Mouse (Mus musculus): ENCODE results near the gene Parp9.
"Not testable (repeated sequence)": the region's sequence is repeated elsewhere in the genome, so short reads cannot be mapped to it uniquely, and the experiment has no call there.

Parp9 gene

DNA sequence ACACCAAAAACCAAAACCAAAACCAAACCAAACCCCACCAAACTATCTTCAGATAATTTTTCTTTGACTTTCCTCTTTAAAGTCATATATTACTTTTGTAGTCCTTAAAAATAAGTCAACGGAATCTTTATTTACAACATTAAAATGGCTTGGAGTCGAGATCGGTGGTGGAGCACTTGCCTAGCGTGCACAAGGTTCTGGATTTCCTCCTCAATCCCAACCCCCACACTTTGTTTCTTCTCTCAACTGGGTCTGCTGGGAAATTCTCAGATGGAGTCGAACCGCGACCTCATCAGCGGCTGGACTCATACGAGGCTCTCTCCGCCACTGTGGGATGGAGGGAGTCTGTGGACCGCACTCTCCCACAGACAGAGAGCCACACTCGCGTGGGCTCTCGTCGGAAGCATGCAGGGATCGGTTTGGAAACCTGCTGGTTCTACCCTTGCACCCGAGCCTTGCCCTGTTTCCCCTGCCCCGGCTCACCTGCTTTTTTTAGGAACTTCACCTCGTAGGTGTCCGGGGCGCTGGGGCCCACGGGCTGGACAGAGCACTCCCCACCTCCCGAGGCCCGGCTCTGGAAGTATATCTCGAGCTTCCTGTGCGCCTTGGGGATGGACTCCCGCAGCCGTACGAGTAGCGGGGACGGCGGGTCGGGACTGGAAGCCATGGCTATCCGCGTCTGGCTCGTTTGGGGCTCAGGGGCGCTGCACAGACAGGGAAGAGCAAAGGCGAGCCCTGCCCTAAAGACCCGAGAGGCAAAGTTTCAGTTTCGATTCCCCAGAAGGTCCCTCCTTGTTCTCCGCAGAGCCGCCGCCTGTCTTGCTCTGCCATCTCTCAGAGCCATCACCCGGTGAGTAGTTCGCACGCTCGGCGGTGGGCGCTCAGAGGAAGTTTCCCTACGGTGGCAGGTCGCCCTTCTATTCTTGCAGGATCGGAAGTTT, at the start of gene Parp9, which contains the start of gene Dtx3l:
Gene Parp9, plus strand, starts transcription at position 260 of the 941 bp plus-strand sequence.
Gene Dtx3l, minus strand, starts transcription at position 941 of the 941 bp plus-strand sequence.
- DNase-seq (ENCODE audit: low spot score) = peak; percentile 54

DNA sequence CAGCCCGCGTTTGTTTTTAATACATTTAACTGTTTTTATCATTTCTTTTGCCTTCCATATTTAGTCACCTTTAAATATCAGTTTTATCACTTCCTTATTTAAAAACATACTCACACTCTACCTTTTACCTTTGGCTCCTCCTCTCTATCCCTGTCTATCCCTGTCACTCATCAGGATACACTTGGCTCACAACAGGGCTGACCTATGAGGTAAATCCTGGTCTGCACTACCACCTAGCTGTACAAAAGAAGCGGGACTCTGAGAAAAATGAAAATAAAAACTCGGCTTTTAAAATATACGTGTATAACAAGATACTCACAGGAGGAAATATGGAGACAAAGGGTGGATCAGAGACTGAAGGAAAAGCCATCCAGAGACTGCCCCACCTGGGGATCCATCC, 49.4 kb upstream of the Parp9 start:
- DNase-seq (ENCODE audit: low spot score) = no peak

DNA sequence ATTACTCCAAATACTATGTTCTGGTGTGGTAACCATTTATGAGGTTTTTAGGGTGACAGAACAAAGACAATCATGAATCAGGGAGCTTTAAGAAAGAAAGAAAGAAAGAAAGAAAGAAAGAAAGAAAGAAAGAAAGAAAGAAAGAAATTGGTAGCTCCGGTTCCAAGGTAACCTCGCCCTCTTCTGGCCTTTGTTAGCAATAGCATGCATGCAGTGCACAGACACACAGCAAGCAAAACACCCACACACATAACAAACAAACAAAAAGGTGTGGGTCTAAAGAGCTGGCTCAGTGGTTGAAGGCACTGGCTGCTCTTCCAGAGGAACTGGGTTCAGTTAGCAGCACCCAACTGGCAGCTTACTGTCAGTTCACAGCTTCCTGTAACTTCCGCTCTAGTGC, 47.6 kb upstream of the Parp9 start:
- DNase-seq (ENCODE audit: low spot score) = no peak

DNA sequence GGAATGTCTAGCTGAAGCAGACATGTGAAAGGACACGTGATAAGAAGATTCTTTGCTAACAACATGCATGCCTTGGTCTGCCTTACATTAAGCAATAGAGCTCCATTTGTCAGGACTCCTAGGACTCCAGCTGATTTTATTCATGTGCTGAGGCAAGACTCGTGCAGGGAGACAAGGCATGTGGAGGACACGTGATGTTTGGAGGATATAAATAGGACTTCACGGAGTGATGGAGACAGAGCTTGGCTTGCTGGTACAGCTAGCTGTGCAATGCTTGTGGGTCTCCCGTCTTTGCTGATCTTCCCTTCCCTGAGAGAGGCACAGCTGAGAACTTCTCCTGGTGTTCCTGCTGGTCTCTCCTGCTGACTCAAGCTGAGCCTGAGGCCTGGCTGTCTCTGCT, 46.7 kb upstream of the Parp9 start:
- DNase-seq (ENCODE audit: low spot score) = not testable (repeated sequence)

DNA sequence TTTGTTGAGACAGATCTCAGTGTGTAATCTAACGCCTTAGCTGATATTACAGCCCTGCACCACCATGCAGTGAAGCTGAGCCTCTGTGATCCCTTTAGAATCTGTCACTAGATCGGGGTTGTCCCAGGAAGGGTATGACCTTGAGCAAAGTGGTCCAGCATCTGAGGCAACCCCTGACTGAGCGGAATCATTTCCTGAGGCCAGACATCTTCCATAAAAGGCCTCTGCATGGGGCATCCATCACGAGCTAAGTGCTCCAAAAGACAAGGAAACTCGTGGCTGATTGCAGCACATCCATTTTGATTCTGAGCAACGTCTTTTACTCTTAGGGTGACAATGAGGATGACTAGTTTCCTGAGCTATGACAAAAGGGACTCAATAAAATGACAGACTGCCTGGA, 43.3 kb upstream of the Parp9 start:
- DNase-seq (ENCODE audit: low spot score) = no peak

DNA sequence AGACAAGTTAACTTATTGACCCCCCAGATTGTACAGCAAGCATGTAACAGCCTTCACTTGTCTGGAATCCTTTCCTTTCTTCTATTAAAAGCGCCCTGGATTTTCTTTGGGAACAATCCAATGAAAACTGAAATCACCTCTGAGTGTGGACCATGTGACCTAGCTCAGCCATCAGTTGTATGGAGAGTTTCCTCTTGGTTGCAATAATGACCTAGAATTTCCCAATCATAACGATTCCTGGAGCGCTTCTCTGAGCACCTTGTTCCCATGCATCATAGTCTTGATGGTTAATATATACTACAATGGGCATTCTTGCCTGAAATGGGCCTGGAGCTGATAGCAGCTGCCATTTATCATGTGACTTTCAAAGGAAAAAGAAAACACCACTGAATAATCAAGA, 37.7 kb upstream of the Parp9 start:
- no peak for DNase-seq (ENCODE audit: low spot score)

DNA sequence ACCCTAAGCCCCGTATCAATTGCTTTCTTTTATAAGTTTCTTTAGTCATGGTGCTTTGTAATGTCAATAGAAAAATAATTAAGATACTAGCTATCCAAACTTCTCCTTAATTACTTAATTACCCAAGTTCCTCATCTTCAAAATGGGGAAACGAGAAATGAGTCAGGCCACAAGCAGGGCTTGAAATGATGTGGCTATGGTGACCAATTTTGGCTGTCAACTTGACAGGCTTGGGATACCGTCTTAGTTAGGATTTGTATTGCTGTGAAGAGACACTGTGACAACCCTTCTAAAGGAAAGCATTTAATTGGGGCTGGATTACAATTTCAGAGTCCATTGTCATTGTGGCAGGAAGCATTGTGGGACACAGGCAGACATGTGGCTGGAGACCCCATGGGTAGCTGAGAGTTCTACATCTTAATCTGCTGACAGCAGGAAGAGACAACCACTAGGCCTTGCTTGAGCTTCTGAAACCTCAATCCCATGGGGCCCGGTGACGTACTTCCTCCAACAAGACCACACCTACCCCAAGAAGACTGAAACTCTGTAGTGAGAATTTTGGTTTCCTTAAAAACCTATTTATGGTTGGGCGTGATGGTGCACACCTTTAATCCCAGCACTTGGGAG, 35.1 kb upstream of the Parp9 start:
- DNase-seq (ENCODE audit: low spot score) = no peak

DNA sequence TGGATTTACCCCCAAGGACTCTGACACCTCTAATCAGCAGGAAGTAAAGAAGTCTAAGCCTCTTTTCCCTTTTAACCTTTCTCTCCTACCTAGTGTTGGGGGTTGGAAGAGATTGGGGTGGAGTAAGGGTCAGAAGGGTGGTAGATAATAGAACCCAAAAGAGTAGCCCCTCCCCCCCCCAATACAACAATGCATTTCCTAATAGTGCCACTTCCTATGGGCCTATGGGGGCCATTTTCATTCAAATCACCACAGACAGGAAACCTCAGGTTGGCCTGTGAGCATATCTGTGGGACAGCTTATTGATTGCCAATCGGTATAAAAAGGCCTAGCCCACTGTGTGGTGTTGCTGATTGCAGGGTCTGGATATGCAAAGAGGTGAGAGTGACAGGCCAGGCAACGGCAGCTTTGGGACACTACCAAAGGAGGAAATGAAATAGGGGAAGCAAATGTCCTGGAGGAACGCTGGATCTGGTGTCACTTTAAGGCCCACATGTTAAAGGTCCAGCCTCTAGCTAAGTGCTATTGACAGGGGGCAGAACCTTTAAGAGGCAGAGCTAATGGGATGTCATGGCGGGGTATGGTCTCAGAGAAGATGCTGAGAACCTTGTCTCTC, 34.0 kb upstream of the Parp9 start:
- DNase-seq (ENCODE audit: low spot score) = no peak

DNA sequence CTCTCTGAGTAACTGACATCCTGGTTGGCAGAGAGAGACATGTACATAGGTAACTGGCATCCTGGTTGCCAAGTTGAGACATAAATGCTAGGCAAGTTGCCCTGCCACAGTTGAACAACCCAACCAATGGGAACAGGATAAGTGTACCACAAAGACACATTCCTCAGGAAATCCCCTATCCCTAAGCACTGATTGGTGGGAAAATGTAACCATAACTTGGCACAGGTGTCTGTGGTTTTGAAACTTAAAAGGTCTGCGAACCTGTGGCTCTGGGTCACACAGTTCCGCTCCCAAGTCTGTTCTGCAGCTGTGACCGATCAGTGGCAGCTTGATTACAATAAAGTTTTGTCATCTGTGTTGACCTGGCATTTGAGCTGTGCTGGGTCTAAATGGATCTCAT, 32.9 kb upstream of the Parp9 start:
- no peak for DNase-seq (ENCODE audit: low spot score)

DNA sequence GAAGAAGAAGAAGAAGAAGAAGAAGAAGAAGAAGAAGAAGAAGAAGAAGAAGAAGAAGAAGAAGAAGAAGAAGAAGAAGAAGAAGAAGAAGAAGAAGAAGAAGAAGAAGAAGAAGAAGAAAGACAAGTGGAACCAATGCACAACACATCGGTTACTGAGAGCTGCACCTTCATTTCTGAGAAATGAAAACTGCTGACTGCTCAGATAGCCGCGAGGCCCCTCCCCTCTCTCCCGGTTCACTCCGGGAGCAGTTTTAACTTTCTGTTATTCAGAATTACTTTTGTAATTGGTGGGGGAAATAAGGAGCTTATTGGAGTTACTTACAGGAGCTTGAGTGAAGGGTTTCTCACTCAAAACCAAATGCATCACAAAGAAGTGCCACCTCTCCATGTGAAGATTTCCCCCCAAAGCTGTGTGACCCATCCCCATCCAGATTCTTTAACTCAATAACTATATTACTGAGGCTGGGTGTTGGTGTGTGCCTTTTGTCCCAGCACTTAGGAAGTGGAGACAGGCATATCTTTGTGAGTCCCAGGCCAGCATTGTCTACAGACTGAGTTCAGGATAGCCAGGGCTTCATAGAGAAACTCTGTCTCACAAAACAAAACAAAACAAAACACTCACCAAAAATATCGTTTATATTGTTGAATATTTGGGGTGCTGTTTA, 32.3 kb upstream of the Parp9 start:
- DNase-seq (ENCODE audit: low spot score) = no peak

DNA sequence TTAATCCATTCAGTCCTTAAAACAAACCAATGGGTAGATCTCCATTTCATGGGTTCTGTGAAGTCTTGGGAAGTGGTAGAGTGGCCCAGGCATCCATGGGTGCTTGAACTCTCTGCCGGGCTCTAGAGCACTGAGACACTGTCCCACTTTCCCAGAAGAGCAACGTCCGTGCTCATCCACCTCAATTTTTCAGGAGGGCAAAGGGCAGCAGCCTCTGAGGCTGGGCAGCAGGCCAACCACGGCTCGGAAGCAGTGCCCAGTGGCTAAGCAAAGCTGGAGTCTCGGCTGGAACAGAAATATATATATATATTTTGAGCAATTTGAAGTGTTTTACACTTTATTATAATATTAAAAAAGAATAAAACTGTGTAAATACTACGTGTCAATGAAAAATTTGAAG, 31.4 kb upstream of the Parp9 start:
- no peak for DNase-seq (ENCODE audit: low spot score)

DNA sequence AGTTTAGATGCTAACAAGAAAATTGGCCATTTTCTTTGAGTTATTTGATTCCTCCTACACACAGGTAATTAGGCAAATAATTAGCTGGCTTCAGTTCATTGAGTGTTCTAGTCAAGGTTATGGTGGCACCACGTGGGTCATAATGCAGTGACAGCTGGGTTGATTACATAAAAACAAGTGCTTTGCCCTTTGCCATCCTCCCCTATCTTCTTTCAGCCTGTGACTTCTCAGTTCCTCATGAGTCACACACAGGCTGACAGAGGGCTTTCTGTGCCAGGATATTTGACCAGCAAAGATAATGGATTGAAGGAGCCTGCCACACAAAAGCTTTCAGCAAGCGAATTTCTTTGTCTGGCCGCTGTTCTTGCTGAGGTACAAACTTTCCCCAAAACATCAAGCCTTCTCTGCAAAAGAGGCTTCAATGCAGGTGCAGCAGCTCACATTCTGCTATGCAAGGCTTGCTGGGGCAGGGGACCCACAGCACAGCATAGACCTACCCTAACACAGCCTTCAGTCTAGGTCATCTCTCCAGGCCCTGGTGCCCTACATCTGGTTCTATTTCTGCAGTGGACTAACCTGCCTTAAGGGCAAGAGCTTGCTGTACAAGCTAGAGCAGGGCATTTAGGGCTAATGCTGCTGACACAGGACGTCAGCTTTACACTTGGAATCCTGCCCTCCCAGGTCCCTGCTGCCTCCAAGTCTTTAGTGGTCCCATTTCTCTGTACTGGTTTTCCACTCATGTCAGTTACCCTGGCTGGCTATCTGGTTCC, 30.7 kb upstream of the Parp9 start:
- no peak for DNase-seq (ENCODE audit: low spot score)

DNA sequence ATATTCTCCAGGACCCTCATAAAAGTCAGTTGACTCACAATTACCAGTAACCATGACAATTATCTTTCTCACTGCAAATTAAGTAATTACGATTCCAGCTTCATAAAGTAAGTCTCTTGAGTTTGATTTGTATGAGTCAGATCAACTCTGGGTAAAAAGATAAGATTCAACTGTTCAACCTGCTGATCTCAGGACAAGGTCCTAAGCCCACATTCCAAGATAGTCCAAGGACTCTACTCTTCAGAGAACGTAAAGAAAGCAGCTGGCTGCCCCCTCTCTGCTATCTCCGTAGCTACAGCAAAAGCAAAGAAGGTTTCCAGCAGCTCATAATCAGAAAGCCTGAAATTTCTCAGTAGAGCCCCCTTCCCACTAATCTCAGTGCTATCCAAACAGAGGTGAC, 26.8 kb upstream of the Parp9 start:
- no peak for DNase-seq (ENCODE audit: low spot score)

DNA sequence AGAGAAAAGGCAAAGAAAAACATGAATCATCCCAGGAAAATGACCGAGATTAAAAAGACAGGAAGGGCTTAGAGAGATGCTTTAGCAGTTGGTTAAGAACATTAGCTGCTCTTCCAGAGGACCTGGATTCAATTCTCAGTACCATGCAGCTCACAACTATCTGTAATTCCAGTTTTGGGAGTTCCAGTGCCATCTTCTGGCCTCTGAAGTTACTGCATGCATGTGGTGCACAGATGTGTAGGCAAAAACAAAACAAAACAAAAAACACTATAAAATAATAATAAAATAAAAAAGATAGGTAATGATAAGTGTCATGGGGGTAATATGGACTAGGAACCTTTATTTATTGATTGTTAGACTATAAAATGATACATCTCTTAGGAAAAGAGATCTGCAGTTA, 24.7 kb upstream of the Parp9 start:
- DNase-seq (ENCODE audit: low spot score) = no peak

DNA sequence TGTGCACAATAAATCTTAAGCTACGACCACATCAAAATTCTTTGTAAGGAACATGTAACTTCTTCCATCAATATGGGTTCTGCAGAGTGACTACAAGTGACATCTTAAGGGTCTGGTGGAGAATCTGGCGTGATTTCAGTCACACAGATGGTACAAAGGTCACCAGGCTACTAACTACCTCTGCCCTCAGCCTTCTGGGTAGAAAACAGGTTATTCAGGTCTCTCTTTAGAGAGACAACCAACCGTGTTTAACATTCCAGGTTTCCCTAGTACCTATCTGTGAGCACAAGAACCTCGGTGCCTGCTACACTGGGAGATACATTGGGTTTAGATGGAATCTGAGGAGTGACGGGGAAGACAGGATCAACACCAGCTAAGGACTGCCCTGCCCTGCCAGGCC, 24.0 kb upstream of the Parp9 start:
- no peak for DNase-seq (ENCODE audit: low spot score)

DNA sequence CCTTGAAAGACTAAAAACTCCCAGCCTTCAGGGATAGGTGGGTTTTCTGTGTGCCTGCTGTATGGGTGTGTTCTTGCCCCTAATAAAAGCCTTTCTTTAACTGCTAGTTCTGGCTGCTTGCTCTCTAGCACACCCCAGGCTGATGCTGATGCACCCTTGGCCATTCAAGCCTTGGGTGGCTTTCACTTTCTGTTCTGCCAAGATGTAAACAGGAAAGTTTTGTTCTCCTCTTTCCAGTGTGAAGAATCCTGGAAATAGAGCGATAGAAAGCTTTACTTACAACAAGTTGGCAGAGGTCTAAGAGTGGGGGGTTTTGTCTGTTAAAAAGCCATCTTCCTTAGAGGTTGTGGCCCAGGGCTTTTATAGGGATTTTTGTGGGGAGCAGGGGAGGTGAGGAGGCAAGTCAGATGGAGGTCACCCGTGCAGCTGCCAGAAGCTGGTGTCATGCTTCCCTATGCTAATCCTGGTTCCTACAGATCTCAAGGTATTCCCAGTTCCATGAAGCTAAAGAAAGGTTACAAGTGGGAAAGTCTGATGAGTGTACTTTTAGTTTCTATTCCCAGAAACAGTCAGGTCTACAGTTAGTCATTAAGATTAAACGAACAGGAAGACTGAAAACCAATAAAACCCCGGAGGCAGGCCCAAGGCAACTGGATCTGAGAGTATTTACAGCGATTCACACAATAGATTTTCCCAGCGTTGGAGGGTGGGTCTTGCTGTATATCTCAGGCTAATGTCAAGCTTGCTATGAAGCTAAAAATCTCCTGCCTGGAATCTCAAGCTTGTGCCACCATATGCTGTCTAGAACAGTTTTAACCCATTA, 19.3 kb upstream of the Parp9 start:
- no peak for DNase-seq (ENCODE audit: low spot score)

DNA sequence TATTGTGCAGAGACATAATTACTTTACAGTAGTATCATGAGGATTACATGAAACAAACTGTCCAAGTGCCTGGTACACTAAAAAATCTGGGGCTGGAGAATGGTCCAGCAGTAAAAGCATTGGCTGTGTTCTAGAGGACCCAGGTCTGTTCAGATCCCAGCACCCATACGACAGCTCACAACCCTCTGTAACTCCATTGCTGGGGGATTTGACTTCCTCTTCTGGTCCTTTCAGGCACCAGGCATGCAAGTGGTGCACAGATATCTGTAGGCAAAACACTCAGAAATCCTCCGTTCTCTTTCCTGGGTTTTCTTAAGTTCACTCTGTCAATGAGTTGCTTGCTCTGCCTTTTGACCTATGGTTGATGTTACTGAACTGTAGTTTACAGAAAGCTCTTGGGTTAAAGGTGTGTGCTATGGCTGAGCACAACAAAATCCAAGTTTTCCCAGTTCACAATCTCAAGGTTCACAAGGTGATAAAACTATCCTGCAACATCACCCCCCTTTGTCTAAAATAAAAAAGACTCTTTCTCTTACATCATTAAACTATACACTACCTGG, 16.5 kb upstream of the Parp9 start:
- DNase-seq (ENCODE audit: low spot score) = no peak

DNA sequence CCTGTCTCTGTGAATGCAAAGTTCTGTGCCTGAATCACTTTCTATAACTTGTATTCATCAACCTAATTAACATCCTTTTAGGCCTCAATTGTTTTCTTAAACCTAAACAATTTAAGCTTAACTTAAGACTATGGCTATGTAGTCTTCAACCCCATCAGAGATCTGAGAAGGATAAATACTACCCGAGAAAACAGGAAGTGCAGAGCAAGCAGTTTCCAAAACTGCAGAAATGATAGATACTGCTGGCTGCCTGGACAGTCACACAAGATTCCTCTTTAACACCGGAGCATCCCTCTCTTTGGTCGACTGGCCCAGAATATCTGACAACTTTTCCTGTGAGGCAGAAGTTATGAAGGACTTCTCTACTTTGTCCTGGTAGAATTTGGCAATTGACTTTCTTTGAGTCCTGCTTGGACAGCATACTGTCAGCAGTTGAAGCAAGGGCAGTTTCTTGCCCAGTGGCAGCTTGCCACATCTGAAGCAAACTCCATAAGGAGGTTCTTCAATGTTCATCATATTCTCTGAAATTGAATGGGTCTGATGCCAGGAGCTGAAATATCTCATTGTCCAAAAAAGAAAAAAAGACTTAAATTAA, 15.9 kb upstream of the Parp9 start:
- DNase-seq (ENCODE audit: low spot score) = no peak

DNA sequence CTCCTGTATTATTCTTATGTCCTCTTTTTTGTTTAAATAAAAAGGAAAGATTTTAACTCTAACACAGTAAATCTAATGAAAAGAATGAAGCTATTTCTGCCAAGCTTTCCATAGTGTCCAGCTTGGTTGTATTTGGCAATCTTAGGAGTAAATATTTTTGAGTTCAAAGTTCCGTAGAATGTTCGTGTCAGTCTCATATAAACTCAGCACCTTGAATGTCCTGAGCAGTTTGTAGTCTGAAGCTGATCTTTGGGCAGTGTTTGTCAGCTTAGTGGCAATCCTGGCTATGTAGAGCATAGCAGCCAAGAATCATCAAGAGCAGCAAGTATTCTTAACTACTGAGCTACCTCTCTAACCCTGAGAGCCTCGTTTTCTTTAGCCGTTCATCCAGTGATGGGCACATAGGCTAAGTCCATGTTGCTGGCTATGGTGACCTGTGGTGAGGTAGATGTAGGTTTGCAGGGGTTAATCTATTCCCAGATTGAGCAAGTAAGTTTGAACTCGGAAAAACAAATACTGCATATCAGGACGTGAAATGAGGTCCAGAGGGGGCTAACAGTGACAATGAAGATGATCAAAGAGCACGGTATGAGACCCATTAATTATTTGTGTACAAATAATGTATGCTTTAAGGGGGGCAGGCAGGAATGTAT, 14.6 kb upstream of the Parp9 start:
- no peak for DNase-seq (ENCODE audit: low spot score)

DNA sequence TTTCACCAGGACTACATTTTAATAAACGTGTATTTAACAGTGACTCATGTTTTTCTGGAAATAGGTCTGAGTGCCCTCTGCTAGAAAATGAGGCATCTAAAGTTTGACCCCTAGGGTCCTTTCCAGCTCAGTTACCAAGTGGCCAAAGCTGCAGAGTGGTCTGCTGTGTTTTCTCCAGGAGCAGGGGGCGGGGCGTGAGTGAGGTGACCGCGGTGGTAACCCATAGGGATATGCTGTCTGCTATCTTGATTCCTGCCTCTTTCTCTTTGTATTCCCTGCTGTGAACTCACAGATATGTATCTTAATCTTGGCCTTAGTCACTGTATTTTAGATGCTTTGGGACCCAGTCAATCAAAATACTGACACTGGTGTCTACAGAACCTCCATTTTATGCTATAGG, 13.9 kb upstream of the Parp9 start:
- DNase-seq (ENCODE audit: low spot score) = no peak
